Mouse (Mus musculus): ENCODE measurements around the gene AW209491.

GRCm38 (mm10) chr13:14613553-14613952, 16.4 kb upstream of the AW209491 start:
- TF ChIP-seq CTCF (conservative IDR thresholded peaks at IDR 0.05; ENCODE audit: insufficient read depth, insufficient read length, low read depth, low read length) (no peak), POLR2A (IDR thresholded peaks at IDR 0.05; ENCODE audit: low read depth, low read length) (no peak)
